In the genomic region with DNA sequence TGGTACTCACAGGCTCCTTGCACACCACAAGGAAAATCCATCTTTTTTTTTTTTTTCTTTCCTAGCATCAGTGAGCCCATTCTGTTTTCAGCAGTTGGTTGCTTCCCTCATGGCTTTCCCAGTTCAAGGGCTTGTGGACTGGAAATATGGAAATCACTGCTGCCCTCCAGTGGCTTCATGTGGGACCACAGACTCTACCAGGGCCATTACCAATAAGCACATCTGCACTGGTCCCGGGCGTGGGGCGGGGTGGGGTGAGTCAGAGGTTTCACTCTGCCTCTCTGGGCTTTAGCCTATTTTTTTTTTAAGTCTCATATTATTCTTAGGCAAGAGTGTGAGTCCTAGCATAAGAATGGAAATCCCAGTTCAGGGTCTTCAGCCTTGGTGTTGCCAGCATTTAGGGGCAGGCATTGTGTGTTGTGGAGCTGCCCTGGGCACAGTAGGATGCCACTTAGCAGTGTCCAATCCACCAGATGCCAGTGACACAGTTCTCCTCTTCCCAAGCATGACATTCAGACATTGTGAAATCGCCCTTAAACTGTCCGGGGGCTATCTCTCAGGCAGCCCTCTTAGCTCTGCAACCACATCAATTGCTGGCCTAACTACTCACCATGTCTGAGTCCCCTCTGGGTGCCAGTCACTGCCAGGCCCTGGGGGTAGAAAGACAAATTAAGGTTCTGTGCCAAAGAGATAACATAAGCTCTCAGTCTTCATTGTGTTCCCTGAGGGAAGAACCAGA, we compare ENCODE assay signal across 8 mouse cellular contexts.
DNase-seq lines count a peak whose midpoint lies in the region; ATAC-seq and TF ChIP-seq lines count a peak whose summit lies in the region.

No protein-coding gene starts in this region.

- no peaks in the 10 kb centered on the region for H3K9me3 ChIP-seq in forebrain, embryonic 15.5 days
- H3K9me3 ChIP-seq in lung, embryonic 14.5 days (ENCODE audit: low read depth, low read length), result no peaks in the 10 kb centered on the region

- 0 out of 2 replicates have a peak, but pooled peaks cover 4% of the 10 kb centered on the region for H3K27me3 ChIP-seq in forebrain, embryonic 15.5 days
- no peaks in the 10 kb centered on the region for H3K27me3 ChIP-seq in lung, embryonic 14.5 days (ENCODE audit: insufficient read depth, low read length)

- no peak overlapping the region for H3K4me2 ChIP-seq in forebrain, embryonic 15.5 days (replicated peaks)
- H3K4me2 ChIP-seq in lung, embryonic 14.5 days, result peak overlapping the region; percentile 29; the same call in 1 of the 2 replicates

- H3K36me3 ChIP-seq in forebrain, embryonic 15.5 days, result no peaks in the 10 kb centered on the region
- no peaks in the 10 kb centered on the region for H3K36me3 ChIP-seq in lung, embryonic 14.5 days (ENCODE audit: insufficient read depth)

- 55% methylated on average over 5 of the region's 5 CpGs for WGBS in forebrain, embryonic 15.5 days
- WGBS in lung, embryonic 14.5 days, result 49% methylated on average over 5 of the region's 5 CpGs

- ATAC-seq in forebrain, embryonic 15.5 days (replicated peaks), result peak; percentile 76
- peak; percentile 48 for ATAC-seq in lung, embryonic 14.5 days (ENCODE audit: insufficient read depth)

- peak; percentile 95 for DNase-seq in Muller cell, postnatal 12 days (ENCODE audit: inconsistent ontology term)
- peak; percentile 70 for DNase-seq in cerebellum, adult 11 months
- DNase-seq in heart, postnatal 10 days, result peak; percentile 84 to 89
- DNase-seq in kidney, postnatal 4 days, result peak; percentile 80 to 86
- peak; percentile 92 for DNase-seq in lung, embryonic 14.5 days
- DNase-seq in ovary, postnatal 14 days (ENCODE audit: low spot score), result peak; percentile 66
- DNase-seq in thymus, postnatal 4 days, result peak; percentile 70

- intact Hi-C loops in heart, postnatal 10 days (cut with DNase I), result loop anchor here (5.0 kb wide), 1 partner anchor 45 kb away; no protein-coding TSS in a partner anchor

- no peak overlapping the region for H3K27ac ChIP-seq in forebrain, embryonic 15.5 days (replicated peaks)
- peak overlapping the region; percentile 82 for H3K27ac ChIP-seq in lung, embryonic 14.5 days (ENCODE audit: low read depth)

- H3K4me1 ChIP-seq in forebrain, embryonic 15.5 days, result no peaks in the 10 kb centered on the region; the same call in 1 of the 2 replicates
- H3K4me1 ChIP-seq in lung, embryonic 14.5 days (ENCODE audit: insufficient read depth), result peaks cover 13% of the 10 kb centered on the region

- no peak overlapping the region for H3K4me3 ChIP-seq in forebrain, embryonic 15.5 days
- H3K4me3 ChIP-seq in lung, embryonic 14.5 days (ENCODE audit: low read depth, low read length), result no peak overlapping the region

- TF ChIP-seq CTCF in lung, embryonic 14.5 days (IDR thresholded peaks at IDR 0.05; ENCODE audit: low read depth), result peak; percentile 82

- H3K9ac ChIP-seq in forebrain, embryonic 15.5 days (replicated peaks), result no peak overlapping the region
- no peak overlapping the region for H3K9ac ChIP-seq in lung, embryonic 14.5 days
